Mouse (Mus musculus) heart, adult 2 months (tissue): ENCODE measurements at regions not wholly inside any gene's neighbourhood (a gene's known extent, or its start where the extent isn't known, plus 50 kb on each side); places are given as distances from the start of the nearest gene placed in this dataset.

ENCODE experiments used
- DNase-seq, 2 experiments: peaks; one replicate each; pipeline ENCODE4 v3.0.0; 2021
- H3K27ac ChIP-seq: fragments of 200-600 bp; 2 replicates; pipeline ENCODE4 v1.8.1; 2022
- H3K27me3 ChIP-seq: fragments of 200-500 bp; 2 replicates; pipeline ENCODE4 v1.6.1; 2012; ENCODE audit warnings: mild to moderate bottlenecking, low read length, inconsistent platforms, mixed read lengths; ENCODE audit not compliant: control insufficient read depth, insufficient read depth
- H3K36me3 ChIP-seq: fragments of 200-500 bp; 2 replicates; pipeline ENCODE4 v1.6.1; 2012; ENCODE audit warnings: low read length, inconsistent platforms; ENCODE audit not compliant: control insufficient read depth, insufficient read depth
- H3K4me1 ChIP-seq: fragments of 200-500 bp; 2 replicates; pipeline ENCODE4 v1.6.1; 2011; ENCODE audit warnings: low read length; ENCODE audit not compliant: control insufficient read depth, insufficient read depth
- H3K4me3 ChIP-seq: fragments of 200-600 bp; 2 replicates; pipeline ENCODE4 v1.8.1; 2022
- H3K79me2 ChIP-seq: fragments of 200-500 bp; replicated peaks from 2 replicates; pipeline ENCODE4 v1.6.1; 2012; ENCODE audit warnings: mild to moderate bottlenecking, inconsistent platforms, low read length, moderate library complexity, mixed read lengths; ENCODE audit not compliant: control insufficient read depth, insufficient read depth
- H3K9ac ChIP-seq: fragments of 200-500 bp; 2 replicates; pipeline ENCODE4 v1.6.1; 2012; ENCODE audit warnings: low read depth, mild to moderate bottlenecking, control low read depth, inconsistent platforms, low read length, mixed read lengths
- CTCF ChIP-seq: fragments of 200-600 bp; IDR thresholded peaks from 2 replicates; pipeline ENCODE4 v1.8.1; 2022; ENCODE audit warnings: antibody characterized with exemption, mild to moderate bottlenecking, moderate library complexity
- EP300 ChIP-seq: fragments of 200-500 bp; IDR thresholded peaks from 2 replicates; pipeline ENCODE4 v1.6.1; 2011; ENCODE audit warnings: low read depth, low read length, control low read depth; ENCODE audit not compliant: insufficient read depth
- POLR2A ChIP-seq: fragments of 200-500 bp; IDR thresholded peaks from 2 replicates; pipeline ENCODE4 v1.6.1; 2011; ENCODE audit warnings: mild to moderate bottlenecking, low read depth, low read length, control low read depth; ENCODE audit not compliant: insufficient read depth
- WGBS: fragments of 180-500 bp; shearing (Covaris S2); methylation state at CpG from one replicate; pipeline ENCODE4 v1.1.7; 2018; 5-methylcytosine and 5-hydroxymethylcytosine counted together
- intact Hi-C: fragments of 180-260 bp; cut with DNase I; formaldehyde crosslinking; loops from one replicate; pipeline ENCODE4 v1.15.1; 2025

GRCm38 (mm10) chr6:12170722-12171121 lies 263.1 kb downstream of the Phf14 start:
- Histone ChIP-seq H3K36me3 (no peaks in the 10 kb centered on the region), H3K27me3 (no peaks in the 10 kb centered on the region), H3K79me2 (no peaks in the 10 kb centered on the region), H3K4me1 (no peaks in the 10 kb centered on the region), H3K4me3 (no peak overlapping the region), H3K9ac (no peak overlapping the region), H3K27ac (no peak overlapping the region)
- TF ChIP-seq CTCF (no peak), EP300 (no peak), POLR2A (no peak)
- no peak for DNase-seq
- WGBS, result 77% methylated on average over 4 of the region's 4 CpGs
- intact Hi-C loops, result no loop called here

- H3K79me2 ChIP-seq, result no peaks in the 10 kb centered on the region
- no peak overlapping the region for H3K4me3 ChIP-seq
- H3K4me1 ChIP-seq, result no peaks in the 10 kb centered on the region
- H3K27me3 ChIP-seq, result no peaks in the 10 kb centered on the region
- no peak overlapping the region for H3K9ac ChIP-seq
- H3K27ac ChIP-seq, result no peak overlapping the region
- WGBS, result 71% methylated on average over 2 of the region's 2 CpGs
- no peak for DNase-seq
- intact Hi-C loops, result no loop called here
- H3K36me3 ChIP-seq, result no peaks in the 10 kb centered on the region
- TF ChIP-seq POLR2A, result no peak
- no peak for TF ChIP-seq EP300
- no peak for TF ChIP-seq CTCF
Measured at GRCm38 (mm10) chr6:12171189-12171588, 263.6 kb downstream of the Phf14 start.

GRCm38 (mm10) chr6:12177996-12178395 lies 270.4 kb downstream of the Phf14 start:
- no peak overlapping the region for H3K9ac ChIP-seq
- no peaks in the 10 kb centered on the region for H3K4me1 ChIP-seq
- TF ChIP-seq CTCF, result no peak
- no peak for TF ChIP-seq POLR2A
- no peak for TF ChIP-seq EP300
- H3K4me3 ChIP-seq, result no peak overlapping the region
- H3K36me3 ChIP-seq, result no peaks in the 10 kb centered on the region
- no peak for DNase-seq
- no peaks in the 10 kb centered on the region for H3K79me2 ChIP-seq
- intact Hi-C loops, result no loop called here
- no peak overlapping the region for H3K27ac ChIP-seq
- H3K27me3 ChIP-seq, result no peaks in the 10 kb centered on the region

- TF ChIP-seq POLR2A (no peak), EP300 (no peak), CTCF (no peak)
Measured at GRCm38 (mm10) chr6:12180951-12181350, 273.3 kb downstream of the Phf14 start.

GRCm38 (mm10) chr6:12210190-12210589 lies 302.6 kb downstream of the Phf14 start:
- 59% methylated on average over 1 of the region's 1 CpGs for WGBS
- intact Hi-C loops, result no loop called here
- H3K79me2 ChIP-seq, result no peaks in the 10 kb centered on the region

More at GRCm38 (mm10) chr6:12180951-12181350, 273.3 kb downstream of the Phf14 start:
- H3K36me3 ChIP-seq, result no peaks in the 10 kb centered on the region
- H3K4me3 ChIP-seq, result no peak overlapping the region
- intact Hi-C loops, result no loop called here
- no peak for DNase-seq
- no peak overlapping the region for H3K9ac ChIP-seq
- WGBS, result 69% methylated on average over 3 of the region's 3 CpGs
- no peak overlapping the region for H3K27ac ChIP-seq
- H3K27me3 ChIP-seq, result no peaks in the 10 kb centered on the region
- H3K4me1 ChIP-seq, result no peaks in the 10 kb centered on the region
- H3K79me2 ChIP-seq, result no peaks in the 10 kb centered on the region

GRCm38 (mm10) chr6:12214526-12215177 lies 307.0 kb downstream of the Phf14 start:
- no peaks in the 10 kb centered on the region for H3K4me1 ChIP-seq
- H3K4me3 ChIP-seq, result no peak overlapping the region
- TF ChIP-seq EP300 (no peak), CTCF (no peak), POLR2A (no peak)
- H3K27me3 ChIP-seq, result no peaks in the 10 kb centered on the region
- no peaks in the 10 kb centered on the region for H3K79me2 ChIP-seq
- 76% methylated on average over 12 of the region's 12 CpGs for WGBS
- H3K9ac ChIP-seq, result no peak overlapping the region
- intact Hi-C loops, result no loop called here
- no peak overlapping the region for H3K27ac ChIP-seq
- DNase-seq, result no peak
- no peaks in the 10 kb centered on the region for H3K36me3 ChIP-seq

More at GRCm38 (mm10) chr6:12210190-12210589, 302.6 kb downstream of the Phf14 start:
- no peak for TF ChIP-seq POLR2A
- no peak for TF ChIP-seq EP300
- TF ChIP-seq CTCF, result no peak
- Histone ChIP-seq H3K27me3 (no peaks in the 10 kb centered on the region), H3K36me3 (no peaks in the 10 kb centered on the region), H3K4me3 (no peak overlapping the region), H3K4me1 (no peaks in the 10 kb centered on the region), H3K27ac (no peak overlapping the region), H3K9ac (no peak overlapping the region)
- DNase-seq, result no peak
